Mouse (Mus musculus): Measurements from ENCODE around the gene Meox1. TPM values are rescaled to one million over a fixed set of nuclear protein-coding genes. Genes with fewer than 3 reads are reported as not detected.

The Meox1 gene
- polyA plus RNA-seq, 1 experiment from 2014 or later, result 1.2 TPM

DNA sequence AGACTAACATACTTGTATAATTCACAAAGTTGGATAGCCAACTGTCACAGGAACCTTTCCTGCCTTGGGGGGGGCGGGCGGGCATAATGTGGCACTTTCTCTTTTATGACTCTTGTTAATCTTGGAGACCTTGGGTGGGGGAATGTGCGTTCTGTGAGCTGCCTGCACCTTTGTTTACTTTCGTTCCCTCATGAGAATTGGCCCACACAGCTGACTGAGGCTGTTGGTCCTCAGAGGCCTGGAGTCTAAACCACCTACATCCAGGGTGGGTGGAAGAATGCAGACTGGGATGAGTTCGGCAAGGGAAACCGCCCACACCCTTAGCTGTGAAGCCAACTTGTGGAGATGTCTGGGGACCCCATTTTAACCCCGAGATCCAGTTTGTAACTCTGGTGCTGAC lies 13.0 kb downstream of the Meox1 start:
- Histone ChIP-seq H3K4me1 (replicated peaks; ENCODE audit: control insufficient read depth, insufficient read depth, low read length) (0 out of 2 replicates have a peak, but pooled peaks cover 5% of the 10 kb centered on the region), H3K27ac (ENCODE audit: low read depth, low read length) (no peak overlapping the region), H3K36me3 (ENCODE audit: control insufficient read depth, insufficient read depth, low read length) (no peaks in the 10 kb centered on the region), H3K27me3 (ENCODE audit: control insufficient read depth, insufficient read depth, low read length) (no peaks in the 10 kb centered on the region), H3K9ac (ENCODE audit: low read depth, low read length) (0 out of 2 replicates have a peak overlapping the region, but pooled peaks have one; percentile 37), H3K4me3 (ENCODE audit: low read depth, low read length) (no peak overlapping the region), H3K9me3 (ENCODE audit: control insufficient read depth, low read length) (no peaks in the 10 kb centered on the region), H3K4me2 (replicated peaks; ENCODE audit: low read depth, low read length) (no peak overlapping the region)
- WGBS, result 68% methylated on average over 7 of the region's 7 CpGs
- DNase-seq (ENCODE audit: low spot score) (no peak), ATAC-seq (ENCODE audit: low FRiP score) (no peak)

DNA sequence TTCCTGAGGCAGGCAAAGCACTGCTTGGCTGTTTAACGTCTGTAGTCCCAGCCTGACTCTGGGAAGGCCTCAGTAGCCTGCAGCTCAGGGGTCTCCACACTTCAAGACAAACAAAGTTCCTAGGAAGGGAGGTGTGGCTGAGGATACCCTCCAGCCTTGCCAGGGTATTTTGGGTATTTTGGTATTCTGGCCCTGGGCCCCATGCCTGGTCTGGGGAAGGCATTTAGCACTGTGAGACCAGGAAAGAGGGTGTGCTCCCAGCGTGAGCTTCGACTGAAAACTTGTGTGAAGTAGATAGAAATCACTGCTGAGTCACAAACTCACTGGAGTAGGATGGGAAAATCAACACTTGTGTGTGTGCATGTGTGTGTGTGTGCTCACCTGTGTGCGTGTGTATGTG lies 14.5 kb downstream of the Meox1 start:
- ATAC-seq (ENCODE audit: low FRiP score) (no peak), DNase-seq (ENCODE audit: low spot score) (no peak)
- no peak overlapping the region for H3K27ac ChIP-seq (ENCODE audit: low read depth, low read length)
- no peaks in the 10 kb centered on the region for H3K9me3 ChIP-seq (ENCODE audit: control insufficient read depth, low read length)
- no peak overlapping the region for H3K4me3 ChIP-seq (ENCODE audit: low read depth, low read length)
- H3K4me2 ChIP-seq (replicated peaks; ENCODE audit: low read depth, low read length), result no peak overlapping the region
- H3K9ac ChIP-seq (ENCODE audit: low read depth, low read length), result no peak overlapping the region
- H3K4me1 ChIP-seq (replicated peaks; ENCODE audit: control insufficient read depth, insufficient read depth, low read length), result 0 out of 2 replicates have a peak, but pooled peaks cover 5% of the 10 kb centered on the region
- WGBS, result 79% methylated on average over 4 of the region's 4 CpGs
- no peaks in the 10 kb centered on the region for H3K27me3 ChIP-seq (ENCODE audit: control insufficient read depth, insufficient read depth, low read length)
- H3K36me3 ChIP-seq (ENCODE audit: control insufficient read depth, insufficient read depth, low read length), result no peaks in the 10 kb centered on the region

DNA sequence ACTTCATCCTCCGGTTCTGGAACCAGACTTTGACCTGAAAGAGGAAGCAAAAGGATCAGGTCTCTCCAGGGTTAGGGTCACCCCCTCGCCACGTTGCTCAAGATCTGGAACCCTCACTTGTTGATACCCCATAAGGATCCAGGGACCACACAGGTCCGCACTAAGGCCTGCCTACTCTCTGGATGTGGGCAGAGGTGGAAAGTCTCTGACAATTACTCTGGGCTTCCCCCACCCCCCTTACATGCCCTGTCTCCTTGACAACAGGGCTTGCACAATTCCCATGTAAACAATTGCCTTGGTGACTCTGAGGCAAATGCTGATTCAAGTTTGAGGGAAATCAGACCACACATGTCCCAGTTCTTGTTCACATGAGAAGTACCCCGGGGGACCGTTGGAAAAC lies 15.5 kb downstream of the Meox1 start:
- H3K4me2 ChIP-seq (replicated peaks; ENCODE audit: low read depth, low read length), result no peak overlapping the region
- ATAC-seq (ENCODE audit: low FRiP score) (no peak), DNase-seq (ENCODE audit: low spot score) (no peak)
- H3K4me1 ChIP-seq (replicated peaks; ENCODE audit: control insufficient read depth, insufficient read depth, low read length), result 0 out of 2 replicates have a peak, but pooled peaks cover 5% of the 10 kb centered on the region
- WGBS, result 53% methylated on average over 6 of the region's 6 CpGs
- H3K4me3 ChIP-seq (ENCODE audit: low read depth, low read length), result no peak overlapping the region
- H3K27me3 ChIP-seq (ENCODE audit: control insufficient read depth, insufficient read depth, low read length), result no peaks in the 10 kb centered on the region
- H3K9ac ChIP-seq (ENCODE audit: low read depth, low read length), result no peak overlapping the region
- no peak overlapping the region for H3K27ac ChIP-seq (ENCODE audit: low read depth, low read length)
- H3K36me3 ChIP-seq (ENCODE audit: control insufficient read depth, insufficient read depth, low read length), result no peaks in the 10 kb centered on the region
- H3K9me3 ChIP-seq (ENCODE audit: control insufficient read depth, low read length), result no peaks in the 10 kb centered on the region

DNA sequence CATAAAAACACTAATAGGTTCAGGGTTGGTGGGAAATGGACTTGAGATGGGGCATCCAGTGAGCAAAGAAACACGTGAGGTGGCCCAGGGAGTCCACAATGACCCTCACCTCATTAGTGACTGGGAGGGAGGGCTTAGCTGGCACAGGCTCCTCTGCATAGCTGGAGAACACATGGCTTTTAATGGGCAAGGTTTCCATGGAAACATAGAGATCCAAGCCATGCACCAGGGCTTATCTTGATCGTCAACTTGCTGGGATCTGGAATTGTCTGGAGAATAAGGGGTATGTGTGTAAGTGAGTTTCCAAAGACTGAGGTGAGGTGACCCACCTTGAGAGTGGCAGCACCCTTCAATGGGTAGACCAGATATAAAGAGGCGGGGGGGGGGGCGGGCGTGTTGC lies 19.2 kb downstream of the Meox1 start:
- Histone ChIP-seq H3K9ac (ENCODE audit: low read depth, low read length) (no peak overlapping the region), H3K4me3 (ENCODE audit: low read depth, low read length) (no peak overlapping the region), H3K27ac (ENCODE audit: low read depth, low read length) (no peak overlapping the region), H3K36me3 (ENCODE audit: control insufficient read depth, insufficient read depth, low read length) (no peaks in the 10 kb centered on the region), H3K4me1 (replicated peaks; ENCODE audit: control insufficient read depth, insufficient read depth, low read length) (no peaks in the 10 kb centered on the region), H3K27me3 (ENCODE audit: control insufficient read depth, insufficient read depth, low read length) (no peaks in the 10 kb centered on the region), H3K9me3 (ENCODE audit: control insufficient read depth, low read length) (no peaks in the 10 kb centered on the region), H3K4me2 (replicated peaks; ENCODE audit: low read depth, low read length) (no peak overlapping the region)
- WGBS, result 56% methylated on average over 2 of the region's 5 CpGs
- DNase-seq (ENCODE audit: low spot score) (no peak), ATAC-seq (ENCODE audit: low FRiP score) (no peak)

DNA sequence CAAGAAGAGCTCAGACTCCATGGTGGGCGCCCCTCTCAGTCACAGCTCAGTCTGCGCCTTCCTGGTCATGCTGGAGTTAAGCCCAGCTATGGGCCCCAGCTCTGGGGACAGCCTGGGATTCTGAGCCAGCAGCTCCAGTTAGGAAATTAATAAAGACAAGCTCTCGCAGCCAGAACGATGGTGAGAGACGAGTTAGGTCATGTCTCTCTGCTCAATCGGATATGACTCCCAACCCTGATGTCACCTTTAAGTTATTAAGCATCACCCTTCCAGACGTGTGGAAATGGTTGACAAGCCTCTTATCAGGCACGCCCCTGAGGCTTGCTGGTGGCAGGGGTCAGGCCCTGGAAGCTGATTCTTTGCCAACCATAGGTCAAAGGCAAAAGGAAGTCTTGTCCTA lies 20.3 kb downstream of the Meox1 start:
- 63% methylated on average over 8 of the region's 8 CpGs for WGBS
- Histone ChIP-seq H3K9me3 (ENCODE audit: control insufficient read depth, low read length) (no peaks in the 10 kb centered on the region), H3K36me3 (ENCODE audit: control insufficient read depth, insufficient read depth, low read length) (no peaks in the 10 kb centered on the region), H3K4me2 (replicated peaks; ENCODE audit: low read depth, low read length) (no peak overlapping the region), H3K27me3 (ENCODE audit: control insufficient read depth, insufficient read depth, low read length) (no peaks in the 10 kb centered on the region), H3K27ac (ENCODE audit: low read depth, low read length) (no peak overlapping the region), H3K9ac (ENCODE audit: low read depth, low read length) (no peak overlapping the region), H3K4me3 (ENCODE audit: low read depth, low read length) (no peak overlapping the region), H3K4me1 (replicated peaks; ENCODE audit: control insufficient read depth, insufficient read depth, low read length) (no peaks in the 10 kb centered on the region)
- DNase-seq (ENCODE audit: low spot score) (no peak), ATAC-seq (ENCODE audit: low FRiP score) (no peak)

DNA sequence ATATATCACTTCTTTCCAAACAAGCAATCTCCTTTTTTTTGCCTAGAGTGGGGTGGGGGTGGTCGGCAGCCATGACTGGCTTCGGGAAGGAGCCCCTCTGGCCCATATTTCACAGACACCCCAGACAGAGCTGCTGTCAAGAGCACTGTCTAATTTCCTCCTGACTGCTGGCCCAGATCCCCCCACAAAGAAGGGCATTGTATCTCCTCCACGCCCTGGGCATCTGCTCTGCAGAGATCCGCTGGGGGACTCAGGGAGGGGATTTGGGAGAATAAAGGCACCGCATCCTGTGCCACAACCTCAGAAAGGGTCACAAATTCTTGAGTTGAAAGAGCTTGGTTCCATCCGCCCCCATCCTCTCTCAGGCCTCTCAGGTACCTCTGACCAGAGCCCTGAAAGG lies 22.7 kb downstream of the Meox1 start:
- H3K4me2 ChIP-seq (replicated peaks; ENCODE audit: low read depth, low read length), result no peak overlapping the region
- no peaks in the 10 kb centered on the region for H3K9me3 ChIP-seq (ENCODE audit: control insufficient read depth, low read length)
- no peaks in the 10 kb centered on the region for H3K4me1 ChIP-seq (replicated peaks; ENCODE audit: control insufficient read depth, insufficient read depth, low read length)
- no peaks in the 10 kb centered on the region for H3K36me3 ChIP-seq (ENCODE audit: control insufficient read depth, insufficient read depth, low read length)
- H3K4me3 ChIP-seq (ENCODE audit: low read depth, low read length), result no peak overlapping the region
- H3K27me3 ChIP-seq (ENCODE audit: control insufficient read depth, insufficient read depth, low read length), result no peaks in the 10 kb centered on the region
- ATAC-seq (ENCODE audit: low FRiP score) (no peak), DNase-seq (ENCODE audit: low spot score) (no peak)
- H3K27ac ChIP-seq (ENCODE audit: low read depth, low read length), result no peak overlapping the region
- 66% methylated on average over 6 of the region's 6 CpGs for WGBS
- H3K9ac ChIP-seq (ENCODE audit: low read depth, low read length), result no peak overlapping the region

DNA sequence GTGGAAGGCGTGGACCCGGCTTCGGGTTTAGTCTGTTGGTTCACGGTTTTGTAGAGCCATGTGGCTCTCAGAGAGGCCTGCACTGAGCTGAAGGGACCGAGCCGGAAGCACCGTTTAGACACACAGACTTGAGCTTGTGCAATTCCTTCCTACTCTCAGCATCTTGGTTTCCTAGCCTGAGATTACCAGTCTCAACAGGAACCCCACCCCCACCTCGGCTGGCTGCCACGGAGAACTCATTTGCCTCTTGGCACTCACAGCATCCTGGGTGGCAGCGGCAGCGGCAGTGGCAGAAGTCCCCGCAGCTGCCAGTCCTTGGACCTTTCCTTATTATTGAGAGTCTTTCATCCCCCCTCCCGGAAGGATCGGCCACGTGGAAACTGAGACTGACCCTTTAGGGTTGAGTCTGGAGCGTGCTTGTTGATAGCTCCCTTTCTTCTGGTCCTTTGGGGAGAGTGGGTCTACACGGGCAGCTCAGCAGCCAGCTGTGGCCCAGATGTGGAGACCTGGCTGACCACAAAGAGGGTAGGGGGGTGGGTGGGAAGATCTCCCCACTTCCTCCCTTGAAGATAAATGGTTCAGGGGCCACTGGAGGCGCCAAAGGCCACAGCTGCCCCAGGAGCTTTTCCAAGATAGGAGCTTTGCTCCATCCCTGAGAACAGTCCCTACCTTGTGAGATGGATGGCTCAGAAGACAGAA lies 24.0 kb downstream of the Meox1 start:
- Histone ChIP-seq H3K36me3 (ENCODE audit: control insufficient read depth, insufficient read depth, low read length) (no peaks in the 10 kb centered on the region), H3K9me3 (ENCODE audit: control insufficient read depth, low read length) (no peaks in the 10 kb centered on the region), H3K9ac (ENCODE audit: low read depth, low read length) (no peak overlapping the region), H3K4me3 (ENCODE audit: low read depth, low read length) (no peak overlapping the region), H3K4me1 (replicated peaks; ENCODE audit: control insufficient read depth, insufficient read depth, low read length) (no peaks in the 10 kb centered on the region), H3K4me2 (replicated peaks; ENCODE audit: low read depth, low read length) (no peak overlapping the region), H3K27me3 (ENCODE audit: control insufficient read depth, insufficient read depth, low read length) (no peaks in the 10 kb centered on the region), H3K27ac (ENCODE audit: low read depth, low read length) (no peak overlapping the region)
- ATAC-seq (ENCODE audit: low FRiP score) (no peak), DNase-seq (ENCODE audit: low spot score) (no peak)
- 57% methylated on average over 18 of the region's 18 CpGs for WGBS

DNA sequence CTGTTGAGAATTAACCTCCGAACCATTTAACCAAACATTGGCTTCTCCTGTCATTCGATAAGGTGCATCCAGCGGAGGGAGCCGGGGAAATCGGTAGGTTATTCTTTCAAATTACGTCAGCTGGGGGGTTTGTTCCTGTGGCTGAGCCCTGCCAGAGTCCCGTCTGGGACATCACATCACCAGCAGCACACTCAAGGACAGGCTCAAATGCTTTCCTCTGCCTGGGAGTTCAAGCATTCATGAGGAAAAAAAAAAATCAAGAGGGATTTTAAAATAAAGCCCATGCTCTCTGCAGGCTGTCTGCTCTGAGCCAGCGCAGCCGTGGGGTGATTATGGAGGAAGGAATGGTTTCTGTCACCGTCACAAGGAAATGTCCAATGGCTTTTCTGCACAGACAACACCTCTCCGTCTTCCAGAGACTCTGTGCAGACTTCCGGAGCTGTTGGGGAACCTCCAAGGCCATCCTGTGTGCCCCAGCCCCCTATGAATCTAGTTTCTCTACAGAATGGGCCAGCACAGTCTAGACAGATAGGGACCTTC lies 26.6 kb downstream of the Meox1 start:
- Histone ChIP-seq H3K27ac (ENCODE audit: low read depth, low read length) (no peak overlapping the region), H3K9ac (ENCODE audit: low read depth, low read length) (no peak overlapping the region), H3K4me1 (replicated peaks; ENCODE audit: control insufficient read depth, insufficient read depth, low read length) (no peaks in the 10 kb centered on the region), H3K4me2 (replicated peaks; ENCODE audit: low read depth, low read length) (no peak overlapping the region), H3K36me3 (ENCODE audit: control insufficient read depth, insufficient read depth, low read length) (no peaks in the 10 kb centered on the region), H3K27me3 (ENCODE audit: control insufficient read depth, insufficient read depth, low read length) (no peaks in the 10 kb centered on the region), H3K9me3 (ENCODE audit: control insufficient read depth, low read length) (no peaks in the 10 kb centered on the region), H3K4me3 (ENCODE audit: low read depth, low read length) (no peak overlapping the region)
- DNase-seq (ENCODE audit: low spot score), result no peak
- no peak for ATAC-seq (ENCODE audit: low FRiP score)
- 70% methylated on average over 12 of the region's 12 CpGs for WGBS

DNA sequence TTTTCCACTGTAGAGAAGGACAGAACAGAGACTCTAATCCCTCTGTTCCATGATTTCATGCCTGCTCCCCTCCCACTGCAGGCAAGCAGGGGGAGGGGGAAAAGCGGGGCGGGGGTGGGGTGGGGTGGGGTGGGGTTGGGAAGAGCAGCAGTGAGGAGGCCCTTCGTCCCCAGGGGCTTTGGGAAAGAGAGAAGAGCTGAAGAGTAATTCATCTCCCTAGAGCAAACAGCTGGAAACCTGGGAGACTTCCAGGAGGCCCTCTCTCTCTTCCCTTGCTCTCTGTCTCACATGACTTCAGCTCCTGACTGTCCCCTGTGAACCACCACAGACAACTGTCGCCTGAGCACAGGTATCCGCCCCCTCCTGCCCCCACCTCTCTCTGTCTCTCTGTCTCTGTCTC lies 35.4 kb downstream of the Meox1 start:
- no peak overlapping the region for H3K4me2 ChIP-seq (replicated peaks; ENCODE audit: low read depth, low read length)
- no peak overlapping the region for H3K9ac ChIP-seq (ENCODE audit: low read depth, low read length)
- no peaks in the 10 kb centered on the region for H3K4me1 ChIP-seq (replicated peaks; ENCODE audit: control insufficient read depth, insufficient read depth, low read length)
- ATAC-seq (ENCODE audit: low FRiP score) (no peak), DNase-seq (ENCODE audit: low spot score) (no peak)
- no peaks in the 10 kb centered on the region for H3K36me3 ChIP-seq (ENCODE audit: control insufficient read depth, insufficient read depth, low read length)
- 33% methylated on average over 2 of the region's 5 CpGs for WGBS
- H3K27me3 ChIP-seq (ENCODE audit: control insufficient read depth, insufficient read depth, low read length), result no peaks in the 10 kb centered on the region
- H3K4me3 ChIP-seq (ENCODE audit: low read depth, low read length), result no peak overlapping the region
- no peak overlapping the region for H3K27ac ChIP-seq (ENCODE audit: low read depth, low read length)
- no peaks in the 10 kb centered on the region for H3K9me3 ChIP-seq (ENCODE audit: control insufficient read depth, low read length)

Data from hindbrain, embryonic 11.5 days (tissue).